In genomic region chr12:9519346-9519745, GRCm38 (mm10) we compare ENCODE assay signal across 14 mouse cellular contexts. TPM values are rescaled to one million over a fixed set of nuclear protein-coding genes. Genes with fewer than 3 reads are reported as not detected.
A peak's percentile ranks its signal among the peaks of the same experiment; 100 is the strongest.
DNase-seq lines count a peak whose midpoint lies in the region; ATAC-seq and TF ChIP-seq lines count a peak whose summit lies in the region.
"Had no signal": no experiment of that assay in that cellular context is flagged by ENCODE, and none has a peak within 500 bp of the region (broad histone marks: within the 10 kb centered on the region; RNA-seq: fewer than 3 reads in every experiment).

No protein-coding gene starts in this region.

- TF ChIP-seq POLR2A in liver, adult 2 months (IDR thresholded peaks at IDR 0.05; ENCODE audit: extremely low read depth, insufficient read depth, low read length): no peak

- no peak for ATAC-seq in liver, embryonic 12.5 days
- ATAC-seq: inflammation-experienced regulatory T-cells, adult 6 months; midbrain, embryonic 13.5 days had no signal

- no peak overlapping the region for H3K9ac ChIP-seq in liver, adult 2 months (ENCODE audit: low read depth, low read length)
- H3K9ac ChIP-seq in liver, embryonic 12.5 days: no peak overlapping the region
- H3K9ac ChIP-seq: liver, embryonic 14.5 days; midbrain, embryonic 13.5 days; neural tube, embryonic 15.5 days had no signal

- H3K36me3 ChIP-seq in liver, adult 2 months (ENCODE audit: control insufficient read depth, insufficient read depth, low read length): no peaks in the 10 kb centered on the region
- H3K36me3 ChIP-seq in liver, embryonic 12.5 days: no peaks in the 10 kb centered on the region
- H3K36me3 ChIP-seq: midbrain, embryonic 13.5 days; neural tube, embryonic 15.5 days had no signal

- WGBS in liver, adult 2 months: 44% methylated on average over 3 of the region's 3 CpGs
- 56% methylated on average over 3 of the region's 3 CpGs for WGBS in liver, embryonic 12.5 days (ENCODE audit: insufficient replicate concordance)

- no peak overlapping the region for H3K27ac ChIP-seq in liver, adult 2 months (replicated peaks; ENCODE audit: insufficient read depth, low read depth, low read length)
- no peak overlapping the region for H3K27ac ChIP-seq in liver, embryonic 12.5 days
- H3K27ac ChIP-seq: left cerebral cortex, adult 2 months; liver, embryonic 14.5 days; midbrain, embryonic 13.5 days; neural tube, embryonic 15.5 days had no signal

- no peak overlapping the region for H3K4me2 ChIP-seq in liver, embryonic 12.5 days
- H3K4me2 ChIP-seq: midbrain, embryonic 13.5 days; neural tube, embryonic 15.5 days had no signal

- no peaks in the 10 kb centered on the region for H3K79me2 ChIP-seq in liver, adult 2 months (ENCODE audit: control insufficient read depth, insufficient read depth, low read length)

- no peaks in the 10 kb centered on the region for H3K4me1 ChIP-seq in liver, adult 2 months (ENCODE audit: control insufficient read depth, insufficient read depth, low read length)
- no peaks in the 10 kb centered on the region for H3K4me1 ChIP-seq in liver, embryonic 12.5 days
- H3K4me1 ChIP-seq: midbrain, embryonic 13.5 days; neural tube, embryonic 15.5 days had no signal

- H3K27me3 ChIP-seq in liver, adult 2 months (ENCODE audit: control insufficient read depth, insufficient read depth, low read length): no peaks in the 10 kb centered on the region
- H3K27me3 ChIP-seq in liver, embryonic 12.5 days (replicated peaks): no peaks in the 10 kb centered on the region
- H3K27me3 ChIP-seq: midbrain, embryonic 13.5 days; neural tube, embryonic 15.5 days had no signal

- peak; percentile 8 for DNase-seq in gastrocnemius, postnatal 10 days
- DNase-seq in gastrocnemius, postnatal 25 days: no peak
- DNase-seq in liver, adult 2 months (ENCODE audit: extremely low read depth, low read depth, low spot score): peak; percentile 56
- peak; percentile 40 for DNase-seq in adrenal gland, postnatal 14 days
- DNase-seq in lung, postnatal 4 days: peak; percentile 8 to 23
- DNase-seq in frontal cortex, postnatal 36 days (ENCODE audit: low spot score in 2 of 2): no peak
- no peak for DNase-seq in embryo, embryonic 9.5 days (ENCODE audit: extremely low spot score)

- no peak overlapping the region for H3K4me3 ChIP-seq in liver, adult 2 months (ENCODE audit: insufficient read depth, low read depth, low read length)
- H3K4me3 ChIP-seq in liver, embryonic 12.5 days: no peak overlapping the region
- H3K4me3 ChIP-seq: erythroblast, embryonic 14.5 days; left cerebral cortex, adult 2 months; midbrain, embryonic 13.5 days; neural tube, embryonic 15.5 days had no signal

- no peak for TF ChIP-seq CTCF in liver, adult 2 months (IDR thresholded peaks at IDR 0.05; ENCODE audit: low read depth, low read length)

- H3K9me3 ChIP-seq in liver, embryonic 12.5 days (replicated peaks): no peaks in the 10 kb centered on the region
- H3K9me3 ChIP-seq: midbrain, embryonic 13.5 days; neural tube, embryonic 15.5 days had no signal

RNA-seq across cellular contexts. Expression of gene Osr1, which starts 50.6 kb away (rescaled TPM):
- total RNA-seq in gastrocnemius, postnatal 10 days (2021): 1 to 10 TPM; 5.5 to 6.4 TPM
- total RNA-seq in gastrocnemius, postnatal 25 days (2021): 1 to 10 TPM; 2.7 to 2.9 TPM
- not detected in 2 replicates for total RNA-seq in liver, adult 2 months (2014; rRNA removed)
- polyA plus RNA-seq in liver, adult 2 months (2012; rRNA removed): not detected in 2 replicates
- polyA plus RNA-seq in liver, embryonic 12.5 days (2016; fragmentation: Nextera tagmentation; extraction: Ambion mirVana): 1.3 and 2.0 TPM in 2 replicates
- 3.6 and 6.3 TPM in 2 replicates for total RNA-seq in adrenal gland, postnatal 14 days (2021)
- polyA plus RNA-seq: erythroblast, embryonic 14.5 days; inflammation-experienced regulatory T-cells, adult 6 months had no signal

Comparison
In these comparisons a context has a peak if more than half of its experiments do, and no peak if none do; other contexts are left out.
1. DNase-seq: peak in gastrocnemius, postnatal 10 days (single experiment), liver, adult 2 months (single experiment), adrenal gland, postnatal 14 days (single experiment) and lung, postnatal 4 days (2 of 2); none in gastrocnemius, postnatal 25 days (single experiment), frontal cortex, postnatal 36 days (0 of 2) and embryo, embryonic 9.5 days (single experiment).